Mouse (Mus musculus): ENCODE measurements at regions not wholly inside any gene's neighbourhood (a gene's known extent, or its start where the extent isn't known, plus 50 kb on each side); places are given as distances from the start of the nearest gene placed in this dataset.

- TF ChIP-seq HCFC1 (IDR thresholded peaks at IDR 0.05; ENCODE audit: borderline replicate concordance, insufficient read depth, low read length), result no peak
- no peak for TF ChIP-seq CHD2 (IDR thresholded peaks at IDR 0.05; ENCODE audit: low read depth, low read length)
- TF ChIP-seq MAFK (IDR thresholded peaks at IDR 0.05; ENCODE audit: insufficient read depth, low read depth, low read length), result no peak
These were observed 146.1 kb upstream of the Zmiz1 start for GRCm38 (mm10) chr14:25312814-25313426.
